ENCODE assay signal across 8 mouse cellular contexts in genomic region chr4:135854630-135855029, GRCm38 (mm10). TPM values are rescaled to one million over a fixed set of nuclear protein-coding genes. Genes with fewer than 3 reads are reported as not detected.
DNase-seq lines count a peak whose midpoint lies in the region; ATAC-seq and TF ChIP-seq lines count a peak whose summit lies in the region.

No protein-coding gene starts in this region.

- H3K27me3 ChIP-seq in erythroblast, embryonic 14.5 days (ENCODE audit: control insufficient read depth): no peaks in the 10 kb centered on the region
- H3K27me3 ChIP-seq in testis, adult 2 months (ENCODE audit: control insufficient read depth, insufficient read depth, low read length): no peaks in the 10 kb centered on the region
- no peaks in the 10 kb centered on the region for H3K27me3 ChIP-seq in liver, embryonic 15.5 days

- H3K9me3 ChIP-seq in erythroblast, embryonic 14.5 days (ENCODE audit: control insufficient read depth, low read length): no peaks in the 10 kb centered on the region
- H3K9me3 ChIP-seq in liver, embryonic 15.5 days (replicated peaks): no peaks in the 10 kb centered on the region

- WGBS in liver, embryonic 15.5 days (ENCODE audit: insufficient replicate concordance): 72% methylated on average over 11 of the region's 11 CpGs

- H3K36me3 ChIP-seq in erythroblast, embryonic 14.5 days (ENCODE audit: control insufficient read depth): peaks cover 35% of the 10 kb centered on the region
- 0 out of 2 replicates have a peak, but pooled peaks cover 1% of the 10 kb centered on the region for H3K36me3 ChIP-seq in testis, adult 2 months (ENCODE audit: control insufficient read depth, insufficient read depth, low read length)
- H3K36me3 ChIP-seq in liver, embryonic 15.5 days (replicated peaks): peaks cover 14% of the 10 kb centered on the region

- TF ChIP-seq CTCF in testis, adult 2 months (IDR thresholded peaks at IDR 0.05; ENCODE audit: control insufficient read depth, insufficient read depth, insufficient replicate concordance, low read depth, low read length): no peak

- peak overlapping the region; percentile 85 for H3K9ac ChIP-seq in liver, embryonic 15.5 days

- H3K4me1 ChIP-seq in erythroblast, embryonic 14.5 days (ENCODE audit: control insufficient read depth): peaks cover 84% of the 10 kb centered on the region
- peaks cover 17% of the 10 kb centered on the region for H3K4me1 ChIP-seq in testis, adult 2 months (ENCODE audit: control insufficient read depth, insufficient read depth, low read length)
- peaks cover 78% of the 10 kb centered on the region for H3K4me1 ChIP-seq in liver, embryonic 15.5 days (replicated peaks)

- no peak for DNase-seq in testis, postnatal 14 days (ENCODE audit: low spot score)
- DNase-seq in testis, postnatal 10 days (ENCODE audit: low spot score): peak; percentile 38
- DNase-seq in natural killer cell, adult 2 months (ENCODE audit: low spot score in 2 of 2): no peak
- DNase-seq in layer of hippocampus, adult 18-20 months (ENCODE audit: low spot score in 2 of 2): no peak

- H3K4me3 ChIP-seq in erythroblast, embryonic 14.5 days (replicated peaks): peak overlapping the region; percentile 74
- peak overlapping the region; percentile 100 for H3K4me3 ChIP-seq in testis, adult 2 months (ENCODE audit: control insufficient read depth, low read depth, low read length)
- H3K4me3 ChIP-seq in liver, embryonic 15.5 days (replicated peaks): peak overlapping the region; percentile 80

- ATAC-seq in erythroblast, adult 5-6 weeks (replicated peaks; ENCODE audit: low FRiP score, poor library complexity, severe bottlenecking): no peak
- no peak for ATAC-seq in liver, embryonic 15.5 days (ENCODE audit: insufficient read depth)

- no peak for TF ChIP-seq POLR2A in testis, adult 2 months (IDR thresholded peaks at IDR 0.05; ENCODE audit: control insufficient read depth, low read depth, low read length)

- H3K27ac ChIP-seq in testis, adult 2 months (ENCODE audit: control insufficient read depth, insufficient read depth, low read depth, low read length): peak overlapping the region; percentile 100
- H3K27ac ChIP-seq in liver, embryonic 15.5 days (replicated peaks): peak overlapping the region; percentile 98

- peak overlapping the region; percentile 96 for H3K4me2 ChIP-seq in liver, embryonic 15.5 days

RNA-seq across cellular contexts. Expression of gene Srsf10, which starts 0.9 kb away (rescaled TPM):
- 21.7 and 28.6 TPM in 2 replicates for polyA plus RNA-seq in erythroblast, embryonic 14.5 days (2012)
- total RNA-seq in erythroblast, adult 5-6 weeks (2015; ENCODE audit: low replicate concordance): 116 and 151 TPM in 2 replicates
- 176 and 297 TPM in 2 replicates for total RNA-seq in erythroblast, adult 5-6 weeks (2017; ENCODE audit: low replicate concordance)
- 72.8 and 76.8 TPM in 2 replicates for polyA plus RNA-seq in testis, adult 2 months (2012; rRNA removed)
- polyA plus RNA-seq in liver, embryonic 15.5 days (2015; fragmentation: Nextera tagmentation; extraction: Ambion mirVana): 87.2 and 90.0 TPM in 2 replicates
- total RNA-seq in layer of hippocampus, adult 18-20 months (2021): 10 to 100 TPM; 83.8 to 87.8 TPM

RNA-seq across cellular contexts. Expression of gene Pnrc2, which starts 19.0 kb away (rescaled TPM):
- 0.66 and 1.0 TPM in 2 replicates for polyA plus RNA-seq in erythroblast, embryonic 14.5 days (2012)
- total RNA-seq in erythroblast, adult 5-6 weeks (2015; ENCODE audit: low replicate concordance): 81.7 and 106 TPM in 2 replicates
- total RNA-seq in erythroblast, adult 5-6 weeks (2017; ENCODE audit: low replicate concordance): 106 and 135 TPM in 2 replicates
- 6.4 and 7.4 TPM in 2 replicates for polyA plus RNA-seq in testis, adult 2 months (2012; rRNA removed)
- polyA plus RNA-seq in liver, embryonic 15.5 days (2015; fragmentation: Nextera tagmentation; extraction: Ambion mirVana): 77.1 and 78.3 TPM in 2 replicates
- 10 to 100 TPM; 50.5 to 53.0 TPM for total RNA-seq in layer of hippocampus, adult 18-20 months (2021)

RNA-seq across cellular contexts. Expression of gene Cnr2, which starts 40.6 kb away (rescaled TPM):
- 0.02 TPM in 1 of 2 replicates, not detected in the other for polyA plus RNA-seq in erythroblast, embryonic 14.5 days (2012)
- total RNA-seq in erythroblast, adult 5-6 weeks (2015; ENCODE audit: low replicate concordance): 2.9 and 5.2 TPM in 2 replicates
- total RNA-seq in erythroblast, adult 5-6 weeks (2017; ENCODE audit: low replicate concordance): 3.6 and 4.1 TPM in 2 replicates
- 0.38 and 0.51 TPM in 2 replicates for polyA plus RNA-seq in testis, adult 2 months (2012; rRNA removed)
- 2.8 and 3.0 TPM in 2 replicates for polyA plus RNA-seq in liver, embryonic 15.5 days (2015; fragmentation: Nextera tagmentation; extraction: Ambion mirVana)
- total RNA-seq in layer of hippocampus, adult 18-20 months (2021): under 1 TPM in 1 of 2 experiments, not detected in 1; 0.08 TPM
